Mouse (Mus musculus) urinary bladder, postnatal 25 days (tissue): ENCODE results near the gene Ghr.
A peak's percentile ranks its signal among the peaks of the same experiment; 100 is the strongest.

Experiments
- DNase-seq: peaks from one replicate; pipeline ENCODE4 v3.0.0; 2022; ENCODE audit warnings: low spot score

Ghr gene

GRCm38 (mm10) chr15:3445285-3445909 is 137.9 kb downstream of the Ghr start:
- no peak for DNase-seq

- no peak for DNase-seq
These were observed 138.8 kb downstream of the Ghr start for GRCm38 (mm10) chr15:3444448-3445020.

- peak; percentile 46 for DNase-seq
These were observed 141.6 kb downstream of the Ghr start for GRCm38 (mm10) chr15:3441506-3442286.

- DNase-seq: no peak
These were observed 145.9 kb downstream of the Ghr start for GRCm38 (mm10) chr15:3437381-3437780.

GRCm38 (mm10) chr15:3435637-3436036 is 147.7 kb downstream of the Ghr start:
- no peak for DNase-seq

GRCm38 (mm10) chr15:3434461-3434860 is 148.8 kb downstream of the Ghr start:
- no peak for DNase-seq

- DNase-seq: no peak
These were observed 150.0 kb downstream of the Ghr start for GRCm38 (mm10) chr15:3433281-3433680.

GRCm38 (mm10) chr15:3432823-3433222 is 150.5 kb downstream of the Ghr start:
- DNase-seq: no peak

- DNase-seq: no peak
These were observed 153.9 kb downstream of the Ghr start for GRCm38 (mm10) chr15:3429417-3429816.

GRCm38 (mm10) chr15:3429001-3429400 is 154.3 kb downstream of the Ghr start:
- no peak for DNase-seq

- DNase-seq: no peak
These were observed 156.9 kb downstream of the Ghr start for GRCm38 (mm10) chr15:3426401-3426800.

GRCm38 (mm10) chr15:3423177-3423576 is 160.1 kb downstream of the Ghr start:
- no peak for DNase-seq

- no peak for DNase-seq
These were observed 165.6 kb downstream of the Ghr start for GRCm38 (mm10) chr15:3417699-3418098.

- no peak for DNase-seq
These were observed 170.2 kb downstream of the Ghr start for GRCm38 (mm10) chr15:3413103-3413502.

- no peak for DNase-seq
These were observed 174.8 kb downstream of the Ghr start for GRCm38 (mm10) chr15:3408478-3408877.

GRCm38 (mm10) chr15:3399196-3399595 is 184.1 kb downstream of the Ghr start:
- no peak for DNase-seq

GRCm38 (mm10) chr15:3397369-3398100 is 185.8 kb downstream of the Ghr start:
- no peak for DNase-seq

- no peak for DNase-seq
These were observed 187.1 kb downstream of the Ghr start for GRCm38 (mm10) chr15:3396149-3396548.

GRCm38 (mm10) chr15:3395700-3396099 is 187.6 kb downstream of the Ghr start:
- DNase-seq: no peak

- no peak for DNase-seq
These were observed 192.6 kb downstream of the Ghr start for GRCm38 (mm10) chr15:3390722-3391121.

- no peak for DNase-seq
These were observed 194.3 kb downstream of the Ghr start for GRCm38 (mm10) chr15:3389011-3389410.

- no peak for DNase-seq
These were observed 194.8 kb downstream of the Ghr start for GRCm38 (mm10) chr15:3388485-3388884.

GRCm38 (mm10) chr15:3383788-3384187 is 199.5 kb downstream of the Ghr start:
- no peak for DNase-seq
